Mouse (Mus musculus): Measurements from ENCODE around the gene Gm20388.

Gene Gm20388

GRCm38 (mm10) chr8:121621879-121622278 lies 1711.2 kb downstream of the Gm20388 start:
- DNase-seq (ENCODE audit: low read depth in 2 of 2, low spot score in 2 of 2) = no peak

GRCm38 (mm10) chr8:121623043-121623442 lies 1712.4 kb downstream of the Gm20388 start:
- DNase-seq (ENCODE audit: low read depth in 2 of 2, low spot score in 2 of 2) = no peak

GRCm38 (mm10) chr8:121628681-121629080 lies 1718.0 kb downstream of the Gm20388 start:
- no peak for DNase-seq (ENCODE audit: low read depth in 2 of 2, low spot score in 2 of 2)

- no peak for DNase-seq (ENCODE audit: low read depth in 2 of 2, low spot score in 2 of 2)
These were observed 1721.0 kb downstream of the Gm20388 start for GRCm38 (mm10) chr8:121631645-121632071.

GRCm38 (mm10) chr8:121632401-121632800 lies 1721.8 kb downstream of the Gm20388 start:
- no peak for DNase-seq (ENCODE audit: low read depth in 2 of 2, low spot score in 2 of 2)

GRCm38 (mm10) chr8:121635534-121635933 lies 1724.9 kb downstream of the Gm20388 start:
- no peak for DNase-seq (ENCODE audit: low read depth in 2 of 2, low spot score in 2 of 2)

GRCm38 (mm10) chr8:121636180-121636579 lies 1725.5 kb downstream of the Gm20388 start:
- DNase-seq (ENCODE audit: low read depth in 2 of 2, low spot score in 2 of 2) = no peak

- no peak for DNase-seq (ENCODE audit: low read depth in 2 of 2, low spot score in 2 of 2)
These were observed 1732.2 kb downstream of the Gm20388 start for GRCm38 (mm10) chr8:121642804-121643203.

- no peak for DNase-seq (ENCODE audit: low read depth in 2 of 2, low spot score in 2 of 2)
These were observed 1732.7 kb downstream of the Gm20388 start for GRCm38 (mm10) chr8:121643384-121643783.

- DNase-seq (ENCODE audit: low read depth in 2 of 2, low spot score in 2 of 2) = no peak
These were observed 1737.0 kb downstream of the Gm20388 start for GRCm38 (mm10) chr8:121647511-121648215.

- no peak for DNase-seq (ENCODE audit: low read depth in 2 of 2, low spot score in 2 of 2)
These were observed 1737.8 kb downstream of the Gm20388 start for GRCm38 (mm10) chr8:121648451-121648850.

GRCm38 (mm10) chr8:121649423-121649822 lies 1738.8 kb downstream of the Gm20388 start:
- DNase-seq (ENCODE audit: low read depth in 2 of 2, low spot score in 2 of 2) = no peak

GRCm38 (mm10) chr8:121649904-121650303 lies 1739.3 kb downstream of the Gm20388 start:
- DNase-seq (ENCODE audit: low read depth in 2 of 2, low spot score in 2 of 2) = no peak

- no peak for DNase-seq (ENCODE audit: low read depth in 2 of 2, low spot score in 2 of 2)
These were observed 1740.0 kb downstream of the Gm20388 start for GRCm38 (mm10) chr8:121650389-121651307.

GRCm38 (mm10) chr8:121651308-121651873 lies 1740.8 kb downstream of the Gm20388 start:
- DNase-seq (ENCODE audit: low read depth in 2 of 2, low spot score in 2 of 2) = no peak

GRCm38 (mm10) chr8:121651874-121652361 lies 1741.3 kb downstream of the Gm20388 start:
- no peak for DNase-seq (ENCODE audit: low read depth in 2 of 2, low spot score in 2 of 2)

- DNase-seq (ENCODE audit: low read depth in 2 of 2, low spot score in 2 of 2) = no peak
These were observed 1742.2 kb downstream of the Gm20388 start, which contains the start of gene Zcchc14 for GRCm38 (mm10) chr8:121652774-121653323. Gene Zcchc14 (minus strand): TSS chr8:121652901.

- no peak for DNase-seq (ENCODE audit: low read depth in 2 of 2, low spot score in 2 of 2)
These were observed 1742.8 kb downstream of the Gm20388 start for GRCm38 (mm10) chr8:121653340-121654019.

GRCm38 (mm10) chr8:121654131-121654530 lies 1743.5 kb downstream of the Gm20388 start:
- DNase-seq (ENCODE audit: low read depth in 2 of 2, low spot score in 2 of 2) = no peak

GRCm38 (mm10) chr8:121654966-121655494 lies 1744.4 kb downstream of the Gm20388 start:
- no peak for DNase-seq (ENCODE audit: low read depth in 2 of 2, low spot score in 2 of 2)
